Mouse (Mus musculus) megakaryocyte progenitor cell, adult 5-6 weeks (primary cell): ENCODE measurements around the gene Cttnbp2nl. TPM values are rescaled to one million over a fixed set of nuclear protein-coding genes. Genes with fewer than 3 reads are reported as not detected.
A peak's percentile ranks its signal among the peaks of the same experiment; 100 is the strongest.

ENCODE experiments used
- ATAC-seq: replicated peaks from 2 replicates; pipeline ENCODE4 v1.8.0; 2016; ENCODE audit warnings: mild to moderate bottlenecking, moderate TSS enrichment, inconsistent platforms; ENCODE audit not compliant: poor library complexity
- total RNA-seq, 2 experiments: library from RNA; stranded (forward) in 1 of 2; stranded (reverse) in 1 of 2; fragments of 157-497, 149-512 nt in 1 of 2; fragments of 200-1000 nt in 1 of 2; gene quantifications; 2 replicates each; pipeline versions ENCODE4 v1.2.3 to v1.2.4; 2015 to 2017

Cttnbp2nl gene
- total RNA-seq, 2 experiments from 2014 or later, result 0.39 TPM; not detected in 1

DNA sequence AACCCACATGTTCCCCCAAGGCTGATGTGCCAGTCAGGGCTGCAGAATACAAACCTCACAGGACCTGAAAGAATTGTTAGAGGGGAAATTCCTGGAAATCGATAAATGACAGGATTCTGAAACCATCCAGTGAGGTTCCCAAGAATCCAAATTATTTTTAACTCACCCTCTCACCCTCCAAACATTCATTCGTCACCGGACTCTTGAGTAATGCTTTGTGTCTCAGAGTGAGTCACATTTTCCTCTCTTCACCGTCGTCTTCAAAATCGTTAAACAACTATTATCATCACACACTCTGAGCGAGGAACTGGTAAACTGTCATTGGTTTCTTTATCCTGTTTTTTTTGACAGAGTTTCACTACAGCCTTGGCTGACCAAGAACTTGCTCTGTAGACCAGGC is 7.0 kb upstream of the Cttnbp2nl start:
- ATAC-seq, result no peak

DNA sequence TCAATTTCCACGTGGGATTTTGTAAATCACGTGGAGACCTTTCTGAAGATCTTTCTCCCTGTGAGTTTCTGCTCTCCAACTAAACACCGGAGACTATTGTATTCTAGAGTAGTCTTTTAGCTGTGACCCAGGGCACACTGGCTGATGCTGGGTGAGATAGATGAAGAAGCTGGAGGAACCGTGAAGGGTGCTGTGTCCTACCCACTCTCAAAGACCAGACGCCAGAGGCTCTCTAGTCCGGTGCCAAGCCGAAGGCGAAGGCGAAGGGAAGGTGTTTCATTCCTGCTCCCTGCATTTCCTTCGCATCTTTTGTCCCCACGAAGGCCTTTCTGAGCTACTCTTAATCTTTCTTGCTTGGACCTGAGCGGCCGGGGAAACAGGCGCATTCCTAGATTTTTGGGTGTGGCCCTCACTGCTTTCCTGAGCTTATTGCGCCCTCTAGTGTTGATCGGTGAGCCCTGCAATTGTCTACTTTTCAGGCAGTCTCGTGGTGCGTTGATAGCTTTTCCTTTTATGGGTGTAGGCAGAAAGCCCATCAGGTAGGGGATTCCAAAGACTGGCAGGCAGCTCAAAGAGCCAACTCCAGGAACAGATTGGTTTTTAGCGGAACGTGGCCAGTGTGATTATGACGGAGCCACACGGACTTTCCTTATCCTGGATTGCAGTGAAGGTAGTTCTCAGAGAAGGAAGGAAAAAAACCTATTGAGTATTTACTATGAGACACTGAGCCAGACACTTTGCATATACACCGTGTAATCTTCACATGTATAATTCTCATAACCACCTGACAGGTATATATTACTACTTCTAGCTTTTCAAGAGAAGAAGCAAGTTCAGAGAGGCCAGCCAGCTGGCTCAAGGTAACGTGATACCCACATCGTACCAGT is 5.9 kb upstream of the Cttnbp2nl start:
- peak; percentile 91 for ATAC-seq

DNA sequence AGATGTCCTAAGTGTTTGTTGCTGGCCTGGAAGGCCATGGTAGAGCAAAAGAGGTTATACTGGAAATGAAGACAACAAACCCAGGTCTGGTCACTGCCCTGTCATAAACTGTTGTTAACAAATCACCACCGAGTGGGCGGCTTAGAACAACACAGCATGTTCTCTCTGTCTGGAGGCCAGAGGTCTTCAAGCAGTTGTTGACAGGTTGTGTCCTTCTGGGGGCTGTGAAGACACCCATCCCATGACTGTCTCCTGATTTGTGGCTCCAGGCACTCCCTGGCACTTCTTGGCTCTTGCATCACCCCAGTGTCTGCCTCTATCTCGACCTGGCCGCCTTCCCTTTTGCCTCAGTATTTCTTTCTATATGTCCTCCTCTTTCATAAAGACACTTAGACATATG is 2.7 kb upstream of the Cttnbp2nl start:
- no peak for ATAC-seq

DNA sequence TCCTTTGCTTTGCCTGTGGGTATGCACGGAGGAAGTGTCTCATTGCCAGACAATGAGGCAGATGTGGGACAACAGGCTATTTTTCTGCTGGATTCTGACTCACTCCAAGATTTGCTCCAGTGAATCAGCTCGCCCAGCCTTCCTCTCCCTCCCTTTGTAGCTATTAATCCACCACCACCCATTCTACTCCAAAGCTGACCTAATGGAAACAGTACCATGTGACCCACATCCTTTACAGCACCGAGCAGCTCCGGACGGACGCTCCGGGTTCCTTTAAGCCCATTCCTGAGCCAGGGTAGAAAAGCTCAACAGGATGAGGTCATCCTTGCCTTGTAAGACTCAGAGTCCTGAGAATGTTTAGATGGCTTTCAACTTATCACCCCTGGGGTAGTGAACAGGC is 2.0 kb upstream of the Cttnbp2nl start:
- ATAC-seq, result no peak

DNA sequence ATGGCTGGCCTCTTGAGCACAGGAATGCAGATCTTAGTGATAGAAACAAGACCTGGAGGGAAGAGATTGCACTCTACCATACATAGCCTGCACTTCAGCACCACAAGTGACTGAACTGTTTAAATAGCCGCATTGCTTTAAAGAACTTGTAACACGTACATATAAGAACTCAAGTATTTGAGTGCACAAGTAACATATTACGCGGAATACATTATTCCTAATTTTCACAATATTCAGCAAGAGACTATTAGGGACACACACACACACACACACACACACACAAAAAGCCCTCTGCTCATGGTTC is 704 bp upstream of the Cttnbp2nl start:
- ATAC-seq, result no peak

DNA sequence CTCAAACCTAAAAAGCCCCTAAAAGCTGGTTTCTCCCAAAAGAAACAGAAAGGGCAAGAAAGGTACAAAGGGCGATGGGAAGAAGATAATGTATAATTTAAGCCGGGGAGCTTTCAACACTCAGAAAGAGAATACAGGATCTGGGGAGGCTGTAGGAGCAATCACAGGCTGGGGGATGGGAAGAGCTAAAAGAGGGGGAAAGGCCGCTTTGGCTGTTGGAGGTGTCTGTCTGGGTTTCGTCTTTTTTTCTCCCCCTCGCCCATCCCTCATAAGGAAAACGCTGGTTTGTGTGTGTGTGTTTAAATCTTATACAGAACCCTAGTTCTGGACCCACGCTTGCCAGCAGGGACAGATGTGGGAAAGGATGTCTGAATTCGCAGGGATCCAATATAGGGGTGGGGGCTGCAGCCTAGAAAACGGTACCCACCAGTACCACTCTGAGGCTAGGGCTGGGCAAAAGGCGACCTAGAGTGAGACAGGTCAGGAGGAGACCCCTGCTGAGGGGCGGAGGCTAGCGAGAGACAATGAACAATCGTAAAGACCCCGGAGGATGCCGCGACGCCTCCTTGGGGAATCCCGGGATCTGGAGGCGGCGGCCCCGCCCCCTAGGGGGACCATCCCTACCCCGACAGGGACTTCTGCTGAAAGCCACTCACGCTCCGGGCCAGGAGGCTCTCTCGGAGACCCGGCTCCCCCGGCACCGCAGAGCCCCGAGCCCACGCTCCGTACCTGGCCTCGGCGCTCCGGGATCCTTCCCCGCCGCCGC is 592 bp downstream of the Cttnbp2nl start:
- ATAC-seq, result no peak

DNA sequence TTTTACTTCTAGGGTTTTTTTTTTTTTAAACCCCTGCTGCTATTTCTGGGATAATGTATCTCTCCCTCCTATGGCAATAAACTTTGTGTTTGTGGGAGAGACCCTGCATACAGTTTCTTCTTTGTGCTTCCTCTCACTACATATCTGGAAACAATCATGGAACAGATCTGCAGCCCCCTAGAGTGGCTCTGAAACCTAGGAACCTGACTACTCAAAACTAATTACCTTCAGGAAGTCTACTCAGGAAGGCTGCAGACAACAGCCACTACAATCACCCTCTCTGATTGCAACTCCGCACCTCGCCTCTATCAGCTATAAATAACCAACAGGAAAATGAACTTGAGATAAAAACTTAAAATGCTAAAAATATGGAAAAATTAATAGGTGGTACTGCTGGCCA is 1.8 kb downstream of the Cttnbp2nl start:
- no peak for ATAC-seq

DNA sequence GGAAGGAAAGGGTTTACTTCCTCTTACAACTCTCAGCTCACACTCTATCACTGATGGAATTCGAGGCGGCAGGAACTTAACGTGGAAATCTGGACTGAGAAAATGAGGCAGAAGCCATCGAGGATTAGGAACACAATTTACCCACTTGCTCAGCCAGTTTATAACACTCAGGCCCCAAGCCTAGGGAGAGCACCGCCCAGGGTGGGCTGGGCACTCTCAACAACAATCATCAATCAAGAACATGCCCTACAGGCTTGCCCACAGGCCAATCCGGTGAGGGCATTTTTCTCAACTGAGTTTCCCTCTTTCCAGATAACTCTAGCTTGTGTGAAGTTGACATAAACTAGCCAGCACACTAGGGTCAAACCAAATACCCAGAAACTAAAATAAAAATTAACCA is 3.1 kb downstream of the Cttnbp2nl start:
- no peak for ATAC-seq

DNA sequence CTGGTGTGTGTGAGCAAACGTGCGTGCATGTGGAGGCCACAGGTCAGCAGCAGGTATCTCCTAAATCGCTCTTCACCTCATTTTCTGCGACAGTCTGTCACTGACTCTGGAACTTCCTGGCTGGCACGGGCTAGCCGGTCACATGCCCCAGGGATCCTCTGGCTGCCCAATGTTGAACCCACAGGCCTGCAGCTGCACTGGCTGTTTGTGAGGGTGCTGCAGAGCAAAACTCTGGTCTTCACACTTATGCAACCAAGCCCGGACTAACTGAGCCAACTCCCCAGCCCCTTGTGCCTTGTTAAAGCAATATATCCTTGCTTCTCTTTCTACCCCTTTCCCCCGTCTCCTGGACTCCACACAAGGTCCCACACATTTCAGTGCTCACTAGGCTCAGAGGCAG is 5.3 kb downstream of the Cttnbp2nl start:
- ATAC-seq, result peak; percentile 57

DNA sequence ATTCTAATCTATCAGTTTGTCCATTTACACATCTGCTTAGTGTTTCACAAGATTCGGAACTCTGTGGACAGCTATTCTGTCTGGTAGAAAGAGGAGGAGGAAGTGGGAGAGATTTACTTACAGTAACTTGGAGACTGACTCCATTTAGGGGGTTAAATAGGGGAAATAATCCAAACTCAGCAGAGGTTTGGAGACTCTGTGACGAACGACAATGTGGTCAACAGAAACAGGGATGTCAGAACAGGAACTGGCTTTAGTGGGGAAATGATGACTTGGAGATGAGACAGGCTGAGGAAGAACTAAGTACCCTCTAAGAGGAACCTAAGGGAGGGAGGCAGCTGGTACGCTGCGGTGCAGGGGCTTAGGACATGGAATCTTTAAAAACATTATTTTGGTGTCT is 6.1 kb downstream of the Cttnbp2nl start:
- ATAC-seq, result peak; percentile 89

DNA sequence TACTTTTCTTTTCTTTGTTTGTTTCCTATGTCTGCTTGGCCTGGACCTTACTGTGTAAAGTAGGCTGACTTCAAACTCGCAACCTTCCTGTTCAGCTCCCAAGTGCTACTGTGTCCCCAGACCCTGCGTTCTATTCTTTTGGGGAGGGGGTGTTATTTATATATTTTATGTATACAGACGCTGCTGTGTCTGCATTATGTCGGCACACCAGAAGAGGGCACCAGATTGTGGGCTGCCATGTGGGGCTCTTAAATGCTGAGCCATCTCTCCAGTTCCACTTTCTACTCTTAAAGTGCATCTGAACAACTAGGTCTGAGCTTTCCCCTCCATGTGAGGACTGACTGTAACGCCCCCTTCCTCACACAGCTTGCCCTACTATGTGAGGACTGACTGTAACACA is 9.2 kb downstream of the Cttnbp2nl start:
- no peak for ATAC-seq

DNA sequence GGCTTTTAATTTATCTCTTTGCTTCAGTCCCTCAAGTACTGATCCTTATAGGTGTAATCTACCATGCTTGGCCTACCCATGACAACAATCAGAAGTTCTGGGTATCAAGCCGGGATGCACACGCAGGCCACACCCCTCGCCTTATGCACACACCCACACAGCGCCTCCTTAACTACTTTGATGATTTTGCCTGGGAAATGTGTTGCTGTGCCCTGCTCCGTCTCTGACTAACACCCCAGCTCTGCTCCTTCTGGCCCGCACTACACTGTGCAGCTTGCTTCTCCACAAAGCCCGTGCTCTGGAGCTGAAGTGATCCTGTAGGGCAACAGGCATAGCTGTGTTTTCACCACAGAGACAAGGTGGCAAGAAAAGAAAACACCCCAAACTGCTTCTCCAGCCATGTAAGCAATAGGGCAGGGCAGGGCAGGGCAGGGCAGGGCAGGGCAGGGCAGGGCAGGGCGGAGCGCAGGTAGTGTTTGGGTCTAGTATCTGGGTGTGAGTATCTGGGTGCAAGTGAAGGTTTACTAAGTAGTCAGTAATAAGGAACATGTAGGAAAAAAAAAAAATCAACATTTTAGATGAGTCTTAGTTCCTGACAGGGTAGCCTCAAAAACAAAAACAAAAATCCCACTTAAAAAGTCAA is 11.8 kb downstream of the Cttnbp2nl start:
- ATAC-seq, result no peak

DNA sequence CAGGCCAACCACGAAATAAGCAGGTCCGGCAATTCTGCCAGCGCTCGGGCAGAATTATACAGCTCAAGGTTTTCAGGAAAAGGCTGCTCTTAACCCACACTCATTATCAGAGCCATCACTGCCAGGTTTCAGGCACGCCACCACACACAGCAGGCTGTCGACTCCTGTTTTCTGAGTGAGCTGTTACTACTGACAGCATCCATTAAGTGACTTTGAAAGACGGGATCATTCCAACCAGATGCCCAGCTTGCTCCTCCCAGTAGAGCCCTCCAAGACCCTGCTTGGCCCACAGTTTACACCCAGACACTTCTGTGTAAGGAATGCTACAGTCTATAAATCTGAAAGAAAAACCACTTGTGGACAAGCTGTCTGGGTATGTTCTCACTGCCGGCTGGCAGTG is 12.9 kb downstream of the Cttnbp2nl start:
- ATAC-seq, result no peak

DNA sequence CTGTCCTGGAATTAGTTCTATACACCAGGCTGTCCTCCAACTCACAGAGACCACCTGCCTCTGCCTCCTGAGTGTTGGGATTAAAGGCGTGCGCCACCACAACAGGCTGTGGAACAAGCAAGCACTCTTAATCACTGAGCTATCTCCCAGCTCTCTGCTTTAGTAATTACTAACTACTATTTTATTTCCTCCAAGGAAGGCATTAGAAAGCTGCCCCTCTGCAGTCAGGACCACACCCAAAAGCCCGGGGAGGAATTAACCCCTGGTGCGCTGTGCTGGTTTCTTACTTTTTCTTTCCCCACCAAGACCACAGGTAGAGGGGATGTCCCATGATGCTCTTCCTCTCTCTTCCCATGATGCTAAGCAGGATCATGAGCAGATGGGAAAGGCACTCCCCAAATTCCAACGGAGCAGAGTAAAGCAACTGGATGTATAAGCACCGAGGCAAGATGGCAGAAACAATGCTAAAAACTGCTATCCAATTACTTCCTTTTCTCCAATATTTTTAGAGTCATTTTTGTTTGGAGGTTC is 15.6 kb downstream of the Cttnbp2nl start:
- no peak for ATAC-seq

DNA sequence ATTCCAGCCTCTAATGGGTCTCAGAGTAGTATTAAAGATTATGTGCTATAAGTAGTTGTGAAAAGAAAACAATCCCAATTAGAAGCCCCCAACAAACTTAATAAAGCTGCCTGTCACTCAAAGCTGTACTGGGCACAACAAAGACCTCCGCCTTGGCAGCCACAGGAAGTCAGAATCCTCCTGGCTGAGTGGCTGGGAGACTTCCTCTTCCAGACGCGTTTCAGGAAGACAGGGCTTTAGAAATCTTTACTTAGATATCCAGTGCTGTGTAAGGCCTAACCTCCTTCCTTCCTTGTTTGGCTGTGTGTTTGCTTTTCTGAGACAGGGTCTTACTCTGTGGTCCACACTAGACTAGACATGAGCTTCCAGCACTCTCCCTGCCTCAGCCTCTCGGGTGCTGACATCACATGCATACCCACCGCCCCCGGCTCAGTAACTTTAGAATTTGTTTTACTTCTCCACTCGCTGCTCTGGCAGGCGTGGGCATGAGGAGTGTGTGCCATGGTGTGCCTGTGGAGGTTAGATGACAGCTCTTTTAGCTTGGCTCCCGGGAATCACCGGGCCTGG is 16.6 kb downstream of the Cttnbp2nl start:
- peak; percentile 68 for ATAC-seq

DNA sequence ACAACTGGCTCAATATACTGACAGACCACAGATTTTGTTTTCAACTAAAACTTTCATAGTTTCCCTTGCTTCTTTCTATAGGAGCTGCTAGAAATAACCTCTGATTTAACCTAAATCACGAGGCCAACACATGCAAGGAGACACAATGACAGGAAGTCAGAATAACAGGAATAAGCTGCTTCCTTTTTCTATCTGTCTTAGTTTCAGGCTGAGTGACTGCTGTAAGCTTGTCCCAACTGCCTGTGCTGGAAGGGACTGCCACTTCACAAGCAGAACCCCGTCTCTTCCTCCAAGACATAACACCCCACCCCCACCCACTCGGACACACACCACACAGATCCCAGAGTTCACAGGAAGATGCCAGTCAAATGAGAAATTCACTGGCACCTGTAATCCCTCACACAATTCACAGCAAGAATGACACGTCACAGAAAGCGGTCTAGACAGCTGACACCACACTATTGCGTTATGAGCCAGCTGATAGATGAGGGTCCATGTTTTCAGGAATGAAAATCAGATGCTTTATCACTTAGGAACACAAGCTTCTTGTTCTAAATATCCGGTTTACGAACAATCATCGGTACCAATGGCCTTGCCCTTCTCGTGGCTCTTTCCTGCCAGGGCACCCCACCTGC is 29.5 kb downstream of the Cttnbp2nl start:
- ATAC-seq, result peak; percentile 80

DNA sequence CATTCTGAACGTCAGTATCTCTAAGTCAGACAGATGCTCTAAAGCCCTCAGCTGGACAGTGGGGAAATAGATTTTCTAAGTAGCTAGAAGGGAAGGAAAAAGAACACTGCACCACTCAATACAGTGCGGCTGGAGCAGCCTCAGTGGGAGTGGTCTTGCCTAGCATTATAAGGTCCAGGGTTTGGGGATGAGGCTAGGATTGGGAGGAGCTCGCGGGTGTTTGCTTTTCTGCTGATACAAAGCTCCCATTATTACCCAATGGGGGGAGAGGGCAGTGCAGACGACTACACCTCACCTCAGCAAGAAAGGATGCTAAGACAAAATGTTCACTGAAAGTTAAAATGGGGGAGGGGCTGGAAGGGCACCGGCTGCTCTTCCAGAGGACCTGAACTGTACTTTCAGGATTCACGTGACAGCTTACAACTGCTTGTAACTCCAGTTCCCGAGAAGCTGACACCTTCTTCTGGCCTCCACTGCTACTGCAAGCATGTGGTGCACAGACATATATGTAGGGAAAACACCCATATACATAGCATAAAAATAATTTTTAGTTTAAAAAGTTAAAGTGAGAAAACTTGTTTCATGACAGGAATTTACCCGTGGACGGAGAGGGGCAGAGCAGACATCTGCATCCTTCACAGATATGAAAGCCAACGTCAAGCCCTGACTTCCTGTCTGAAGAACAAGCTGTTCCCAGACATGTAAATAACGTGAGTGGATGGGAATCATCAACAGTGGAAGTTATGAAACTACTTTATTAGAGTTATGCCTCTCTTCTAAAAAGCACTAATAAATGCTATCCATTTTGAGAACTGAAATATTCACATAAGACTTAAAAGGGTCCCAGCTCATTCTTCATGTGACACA is 32.9 kb downstream of the Cttnbp2nl start:
- no peak for ATAC-seq

DNA sequence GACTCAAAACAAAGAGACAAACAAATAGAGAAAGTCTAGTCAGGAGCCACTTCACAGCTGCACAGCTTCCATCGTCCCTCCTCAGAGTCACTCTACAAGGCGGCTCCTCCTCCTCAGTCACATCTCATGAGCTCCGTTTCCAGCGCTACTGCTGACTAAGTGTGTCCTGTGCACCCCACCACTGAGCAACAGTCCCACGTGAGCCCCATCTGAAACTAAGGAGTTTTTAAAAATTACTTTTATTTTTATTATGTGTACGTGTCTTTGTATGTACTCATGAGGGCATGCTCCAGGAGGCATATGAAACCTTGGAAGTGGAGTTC is 34.2 kb downstream of the Cttnbp2nl start:
- no peak for ATAC-seq

DNA sequence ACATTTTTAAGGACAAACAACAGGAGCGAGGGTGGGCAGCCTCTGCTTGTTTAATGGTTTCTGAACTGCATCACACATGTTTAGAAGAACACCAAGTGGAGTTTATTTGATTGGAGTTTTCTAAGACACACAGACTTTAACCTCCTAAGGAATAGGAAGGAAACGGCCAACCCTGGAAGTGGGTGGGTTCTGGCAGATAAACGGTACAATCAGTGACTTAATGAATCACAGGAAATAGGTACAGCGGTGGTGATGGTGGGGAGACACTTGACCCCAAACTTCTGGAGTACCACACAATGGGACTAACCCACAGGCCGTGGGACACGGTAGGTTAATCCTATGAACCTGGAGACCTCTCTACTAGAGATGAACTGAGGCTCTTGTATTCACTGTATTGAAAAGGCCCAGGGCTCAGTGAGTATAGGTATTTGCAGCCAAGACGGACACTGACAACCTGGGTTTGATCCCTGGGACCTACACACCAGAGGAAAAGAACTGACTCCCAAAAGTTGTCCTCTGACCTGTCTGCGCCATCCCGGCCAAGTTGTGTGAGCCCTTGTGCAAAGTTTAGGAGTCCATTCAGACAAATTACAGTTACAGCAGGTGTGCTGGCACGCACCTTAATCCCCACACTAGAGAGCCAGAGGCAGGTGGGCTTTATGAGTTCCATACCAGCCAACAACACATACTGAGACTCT is 34.7 kb downstream of the Cttnbp2nl start:
- no peak for ATAC-seq
